Mouse (Mus musculus): ENCODE measurements around the gene Itpr2.

The Itpr2 gene

DNA sequence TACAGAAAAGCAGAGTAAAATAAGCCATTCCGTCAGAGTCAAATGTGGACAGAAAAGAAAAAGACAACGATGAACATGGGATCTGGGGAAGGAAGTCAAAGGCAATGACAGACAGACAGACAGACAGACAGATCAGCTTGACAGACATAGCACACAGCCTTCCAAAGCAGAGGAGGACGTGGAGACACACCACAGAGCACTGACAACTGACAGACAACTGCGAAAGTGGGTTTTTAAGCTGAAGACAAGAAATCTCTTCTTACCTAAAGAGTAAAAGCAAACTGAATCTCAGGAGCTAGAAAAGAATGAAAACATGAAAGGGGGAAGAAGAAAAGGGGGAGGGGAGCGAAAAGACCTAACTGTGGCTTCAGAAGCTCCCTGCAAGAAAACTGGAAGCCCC lies 243.3 kb downstream of the Itpr2 start:
- DNase-seq (ENCODE audit: low spot score), result no peak

DNA sequence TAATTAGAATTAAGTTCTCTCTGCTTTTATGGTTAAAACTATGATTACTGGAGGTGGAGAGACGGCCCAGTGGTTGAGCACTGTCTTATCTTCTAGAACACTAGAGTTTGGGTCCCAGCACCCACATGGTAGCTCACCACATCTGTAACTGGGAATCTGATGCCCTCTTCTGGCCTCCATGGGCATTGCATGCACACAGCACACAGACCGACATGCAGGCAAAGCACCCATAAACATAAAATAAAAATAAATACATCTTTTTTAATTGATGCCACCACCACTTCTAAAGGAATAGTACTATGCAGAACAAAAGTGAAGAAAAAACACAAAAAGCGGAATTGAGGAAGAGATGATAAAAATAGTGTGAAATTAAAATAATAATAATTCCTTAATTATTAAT lies 243.8 kb downstream of the Itpr2 start:
- DNase-seq (ENCODE audit: low spot score), result no peak

DNA sequence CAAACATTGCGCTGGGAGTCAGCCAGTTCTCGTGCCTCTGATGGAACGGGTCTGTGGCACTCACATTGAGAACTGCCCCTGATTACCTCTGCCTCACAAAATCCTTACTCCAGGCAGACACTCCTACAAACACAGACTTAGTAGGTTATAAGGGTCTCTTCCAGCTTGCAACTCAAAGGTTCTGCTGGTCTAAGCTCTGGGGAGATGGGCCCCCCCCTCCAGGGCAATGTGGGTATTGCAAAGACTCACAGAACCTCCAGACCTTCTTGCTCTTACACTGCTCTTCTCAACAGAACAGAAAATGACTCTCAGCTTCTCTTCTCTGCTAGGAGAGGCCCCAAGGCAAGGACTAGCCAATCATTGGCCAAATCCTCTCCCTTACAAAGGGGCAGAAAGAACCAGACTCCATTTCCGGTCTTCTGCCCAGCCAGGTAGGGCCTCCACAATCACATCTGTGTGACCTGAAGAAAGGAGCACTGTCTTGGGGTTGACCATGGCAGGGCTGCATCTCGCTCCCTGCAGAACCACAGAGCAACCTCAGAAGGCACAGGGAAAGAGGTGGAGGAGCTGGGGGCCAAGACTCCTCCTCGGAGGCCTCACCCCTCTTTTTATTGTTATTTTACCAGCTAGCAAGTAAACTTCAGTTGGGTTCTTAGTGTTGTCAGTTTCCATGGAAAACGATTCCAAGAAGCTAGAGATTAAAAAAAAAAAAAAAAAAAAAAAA lies 244.9 kb downstream of the Itpr2 start:
- no peak for DNase-seq (ENCODE audit: low spot score)

DNA sequence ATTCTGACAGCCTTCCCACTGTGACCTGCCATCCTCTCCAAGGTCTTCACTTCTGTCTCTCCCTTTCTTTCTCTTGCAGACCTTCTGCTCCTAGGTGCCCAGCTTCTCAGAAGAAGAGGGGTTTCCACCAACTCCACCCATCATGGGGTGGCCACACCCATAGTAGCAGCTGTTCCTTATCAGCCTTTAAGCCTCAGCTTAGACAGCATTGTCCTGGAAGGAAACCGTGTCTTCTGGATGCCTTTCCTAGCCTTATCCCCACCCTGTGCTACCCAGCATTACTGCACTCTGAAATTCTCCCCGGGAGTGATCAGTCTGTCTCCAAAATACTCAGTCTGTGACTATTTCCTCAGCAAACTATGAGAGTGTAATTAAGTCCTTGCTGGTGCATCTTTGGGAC lies 245.6 kb downstream of the Itpr2 start:
- no peak for DNase-seq (ENCODE audit: low spot score)

DNA sequence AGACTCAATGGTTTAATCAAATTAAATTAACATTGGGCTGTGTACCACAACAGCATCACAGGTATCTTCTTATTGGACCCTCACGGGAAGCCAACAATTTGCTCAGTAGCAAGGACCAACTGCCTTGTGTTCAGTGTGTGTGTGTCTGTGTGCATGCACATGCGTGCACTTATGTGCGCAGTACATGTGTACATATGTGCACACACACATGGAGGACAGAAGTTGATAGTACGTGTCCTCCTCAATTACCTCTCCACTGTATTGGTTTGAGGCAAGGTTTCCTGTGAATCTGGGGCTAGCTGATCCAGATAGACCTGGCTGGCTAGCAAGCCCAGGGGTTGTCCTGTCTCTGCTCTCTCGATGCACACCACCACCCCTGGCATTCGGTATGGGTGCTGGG lies 246.4 kb downstream of the Itpr2 start:
- DNase-seq (ENCODE audit: low spot score), result no peak

DNA sequence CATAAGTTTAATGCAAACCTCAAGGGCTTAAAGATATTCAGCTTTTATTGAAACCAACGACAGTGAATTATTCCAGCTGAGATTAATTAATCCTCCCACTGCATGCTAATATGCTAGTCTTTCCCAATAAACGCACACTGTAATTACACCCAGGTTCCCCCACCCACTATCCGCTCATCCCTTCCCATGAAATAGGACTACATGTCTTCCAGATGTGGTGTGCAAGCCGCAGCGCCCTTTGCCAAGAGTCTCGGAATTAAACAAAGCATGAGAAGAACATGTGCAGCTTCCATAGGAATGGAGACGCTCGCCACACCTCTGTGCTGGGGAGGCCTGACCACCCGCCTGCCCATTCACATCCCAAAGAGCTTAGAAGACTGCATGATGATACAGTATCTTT lies 247.1 kb downstream of the Itpr2 start:
- no peak for DNase-seq (ENCODE audit: low spot score)

DNA sequence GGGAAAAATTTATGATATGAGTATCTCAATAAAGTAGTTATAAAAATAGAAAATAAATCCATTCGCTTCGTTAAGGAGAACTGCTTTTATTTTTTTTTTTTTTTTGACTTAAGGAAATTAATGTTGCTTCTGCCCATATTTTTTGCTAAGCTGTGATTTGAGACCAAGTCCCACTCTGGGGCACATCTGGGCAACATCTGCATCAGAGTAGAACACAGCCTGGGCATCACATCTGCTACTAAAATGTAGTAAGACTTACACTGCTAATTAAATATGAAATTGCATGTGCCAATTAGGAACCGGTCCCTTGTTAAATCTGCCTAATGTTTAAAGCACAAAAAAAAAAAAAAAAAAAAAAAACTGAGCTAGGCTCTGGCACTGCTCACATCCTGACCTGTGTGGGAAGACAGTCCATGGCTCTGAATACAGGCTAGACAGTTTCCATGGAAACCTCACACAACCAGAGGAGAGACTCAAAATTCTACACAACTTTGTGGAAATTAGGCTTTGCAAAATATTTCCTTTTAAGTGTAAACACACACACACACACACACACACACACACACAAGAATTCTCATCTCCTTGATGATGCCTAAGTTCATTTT lies 247.7 kb downstream of the Itpr2 start:
- no peak for DNase-seq (ENCODE audit: low spot score)

DNA sequence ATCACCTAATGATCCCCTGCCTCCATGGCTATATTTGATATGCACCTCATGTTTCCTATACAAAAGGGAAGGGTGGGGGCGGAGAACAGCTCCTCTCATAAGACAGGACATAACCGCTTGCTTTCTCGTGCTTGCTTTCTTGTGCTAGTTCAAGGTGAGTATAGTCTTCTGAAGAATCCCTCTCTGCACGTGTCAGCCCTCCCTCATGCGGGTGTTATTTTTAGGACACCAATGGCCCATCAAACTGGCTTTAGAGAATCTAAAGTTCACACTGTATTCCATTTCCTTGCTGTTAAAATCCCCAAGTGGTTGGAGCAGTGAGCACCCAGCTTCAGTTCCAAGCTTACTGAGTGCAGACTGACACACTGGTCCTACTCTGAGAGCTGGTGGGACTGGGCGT lies 252.9 kb downstream of the Itpr2 start:
- DNase-seq (ENCODE audit: low spot score), result no peak

DNA sequence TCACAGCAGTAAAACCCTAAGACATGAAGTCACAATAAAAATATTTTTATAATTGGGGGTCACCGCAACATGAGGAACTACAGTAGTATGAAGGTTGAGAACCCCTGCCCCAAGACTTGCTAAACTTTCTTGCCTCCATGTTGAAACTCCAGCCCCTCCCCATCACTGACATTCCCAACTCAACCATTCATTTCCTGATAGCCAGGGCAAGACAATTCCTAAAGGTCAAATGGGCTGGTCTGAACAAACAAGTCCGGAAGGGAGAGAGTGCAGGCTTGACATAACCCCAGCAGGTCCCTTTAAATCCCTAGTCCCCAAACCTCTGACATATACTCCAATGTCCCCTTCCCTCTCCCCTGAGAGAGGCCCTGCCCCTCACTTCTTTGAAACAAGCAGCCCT lies 253.7 kb downstream of the Itpr2 start:
- DNase-seq (ENCODE audit: low spot score), result no peak

DNA sequence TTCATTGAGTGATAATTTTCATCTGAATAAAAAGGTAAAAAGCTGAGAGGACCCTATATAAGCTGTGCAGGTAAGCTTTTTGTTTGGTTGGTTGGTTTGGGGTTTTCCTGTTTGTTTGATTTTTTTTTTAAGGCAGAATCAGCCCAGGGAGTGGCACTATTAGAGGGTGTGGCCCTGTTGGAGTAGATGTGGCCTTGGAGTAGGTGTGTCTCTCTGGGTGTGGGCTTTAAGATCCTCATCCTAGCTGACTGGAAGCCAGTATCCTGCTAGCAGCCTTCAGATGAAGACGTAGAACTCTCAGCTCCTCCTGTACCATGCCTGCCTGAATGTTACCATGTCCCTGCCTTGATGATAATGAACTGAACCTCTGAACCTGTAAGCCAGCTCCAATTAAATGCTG lies 254.1 kb downstream of the Itpr2 start:
- DNase-seq (ENCODE audit: low spot score), result no peak

DNA sequence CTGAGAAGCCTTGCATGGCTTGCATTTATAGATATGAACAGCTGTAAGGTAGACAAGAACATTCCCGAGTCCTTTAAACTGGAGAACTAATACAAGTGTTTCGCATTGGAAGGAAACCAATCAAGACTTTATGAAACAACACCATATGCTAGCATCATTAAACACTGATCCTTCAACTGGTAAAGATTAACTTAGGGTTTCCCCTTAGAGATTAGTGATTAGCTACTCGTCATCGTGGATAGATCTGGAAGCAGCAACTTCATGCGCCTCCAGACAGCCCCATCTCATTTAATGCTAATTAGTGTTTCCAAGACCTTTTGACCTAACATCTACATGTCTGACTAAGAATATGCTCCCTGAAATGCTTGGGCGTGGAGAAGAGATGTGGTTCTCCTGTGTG lies 255.7 kb downstream of the Itpr2 start:
- DNase-seq (ENCODE audit: low spot score), result no peak

DNA sequence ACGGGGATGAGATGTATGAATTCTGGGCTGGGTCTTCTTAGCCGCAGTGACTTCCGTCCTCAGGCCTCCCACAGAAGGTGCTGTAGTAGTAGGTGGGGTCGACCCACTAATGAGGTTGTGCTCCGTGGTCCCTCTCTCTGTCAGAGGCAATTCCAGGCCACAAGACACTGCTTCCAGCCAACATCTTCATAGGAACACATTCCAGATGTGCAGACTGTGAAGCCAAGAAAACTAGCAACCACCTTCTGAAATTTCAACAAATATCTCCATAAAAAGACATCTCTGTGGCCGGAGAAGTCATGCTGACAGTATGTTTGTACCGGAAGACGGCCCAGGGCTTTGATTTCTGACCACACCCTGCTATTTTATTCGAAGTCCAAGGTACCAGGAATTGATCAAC lies 256.1 kb downstream of the Itpr2 start:
- no peak for DNase-seq (ENCODE audit: low spot score)

DNA sequence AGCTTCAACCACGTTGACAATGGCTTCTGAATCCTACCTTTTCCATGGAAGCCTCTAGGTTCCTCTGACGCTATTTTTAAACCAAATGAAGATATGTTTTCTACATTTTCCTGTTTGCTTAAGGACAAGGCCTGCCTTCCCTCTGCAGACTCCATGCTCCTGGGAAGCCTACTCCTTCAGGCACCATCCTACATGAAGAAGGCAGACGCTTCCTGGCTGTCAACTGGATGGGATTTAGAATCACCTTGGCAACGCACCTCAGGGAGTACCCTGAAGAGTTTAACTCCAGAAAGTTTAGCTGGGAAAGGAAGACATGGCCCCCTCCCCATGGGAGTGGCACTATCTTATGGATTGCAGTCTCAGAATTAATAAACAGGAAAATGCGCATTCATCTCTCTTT lies 259.0 kb downstream of the Itpr2 start:
- no peak for DNase-seq (ENCODE audit: low spot score)

DNA sequence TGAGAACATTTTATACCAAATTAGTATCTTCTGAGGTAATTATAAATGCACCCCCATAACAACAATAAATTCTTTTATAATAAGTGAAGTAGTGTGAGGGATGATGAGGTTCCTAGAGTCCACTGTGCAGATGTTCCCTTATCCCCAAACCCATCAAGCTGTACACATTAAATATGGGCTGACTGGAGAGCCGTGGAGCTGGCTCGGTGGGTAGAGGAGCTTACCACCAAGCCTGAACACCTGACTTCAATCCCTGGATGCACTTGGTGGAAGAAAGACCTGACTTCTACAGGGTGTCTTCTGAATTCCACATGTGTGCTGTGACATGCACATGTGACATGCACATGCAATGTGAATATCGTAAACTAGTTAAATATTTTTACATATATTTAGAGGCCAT lies 260.7 kb downstream of the Itpr2 start:
- DNase-seq (ENCODE audit: low spot score), result no peak

DNA sequence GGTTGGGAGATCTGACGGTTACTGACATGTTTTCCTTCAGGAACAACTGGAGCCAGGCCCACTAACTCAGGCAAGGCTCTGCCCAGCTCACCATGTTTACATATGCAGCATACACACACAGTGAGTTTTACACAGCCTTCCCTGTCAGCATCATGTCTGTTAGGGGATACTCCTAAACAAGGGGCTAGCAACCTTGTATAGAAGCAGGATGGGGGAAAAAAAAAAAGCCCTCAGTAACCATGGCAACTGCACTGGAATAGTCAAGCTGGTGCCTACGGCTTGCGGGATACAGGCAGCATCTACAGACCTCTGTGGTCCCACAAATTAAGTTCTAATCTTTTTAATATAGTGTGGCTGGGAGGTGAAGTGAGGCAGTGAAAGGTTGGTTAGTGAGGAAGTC lies 266.9 kb downstream of the Itpr2 start:
- no peak for DNase-seq (ENCODE audit: low spot score)

DNA sequence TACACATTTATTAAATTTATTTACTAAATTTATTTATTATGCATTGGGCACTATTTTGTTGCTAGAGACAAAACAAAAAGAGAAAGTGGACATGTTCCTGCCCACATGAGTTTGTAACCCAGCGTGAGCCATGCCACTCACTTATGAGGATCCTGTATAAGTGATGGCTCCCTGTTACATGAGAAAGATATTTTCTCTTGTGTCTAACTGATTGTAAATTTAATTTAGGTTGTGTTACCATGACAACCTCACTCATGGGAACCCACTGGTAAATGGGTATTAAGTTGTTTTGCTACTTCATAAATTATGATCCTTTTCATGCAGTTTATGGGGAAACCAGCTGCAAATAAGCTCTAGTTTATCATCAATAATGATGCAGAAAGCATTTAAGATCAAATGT lies 267.6 kb downstream of the Itpr2 start:
- no peak for DNase-seq (ENCODE audit: low spot score)

DNA sequence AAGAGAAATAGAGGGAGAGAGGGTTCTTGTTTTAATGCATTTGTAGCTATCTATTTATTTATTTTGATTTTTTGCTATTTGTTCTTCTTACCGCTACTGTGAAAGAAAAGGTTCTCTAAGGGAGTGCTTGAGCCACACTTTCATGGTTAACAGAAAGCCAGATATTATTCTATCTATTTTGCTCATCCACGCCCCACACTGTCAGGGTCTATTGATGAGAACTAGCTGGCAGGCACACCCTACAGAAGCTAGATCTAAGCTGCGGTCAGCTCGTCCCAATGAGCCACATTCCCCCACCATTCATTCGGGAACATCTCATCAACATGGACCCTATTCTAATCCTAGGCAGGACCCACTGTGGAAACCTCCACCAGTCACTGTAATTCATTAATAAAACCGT lies 271.1 kb downstream of the Itpr2 start:
- no peak for DNase-seq (ENCODE audit: low spot score)

DNA sequence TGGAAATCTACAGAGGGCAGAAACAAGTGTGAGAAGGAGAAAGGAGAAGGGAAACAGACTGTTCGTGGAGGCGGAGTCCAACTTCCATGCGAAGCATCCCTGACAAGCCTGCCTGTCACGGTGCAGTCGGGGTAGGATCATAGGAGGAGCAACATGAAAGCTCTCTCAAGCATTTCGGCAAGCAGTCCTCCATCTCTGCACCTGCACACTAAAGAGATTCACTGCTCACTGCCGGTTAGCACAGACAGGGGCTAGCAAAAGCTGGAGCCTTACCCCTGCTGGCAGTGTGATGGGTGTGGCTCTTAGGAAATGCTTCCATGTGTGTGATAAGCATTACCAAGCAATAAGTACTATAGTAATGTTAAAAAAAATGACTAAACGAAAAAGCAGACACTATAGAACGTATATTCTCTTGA lies 271.6 kb downstream of the Itpr2 start:
- no peak for DNase-seq (ENCODE audit: low spot score)

DNA sequence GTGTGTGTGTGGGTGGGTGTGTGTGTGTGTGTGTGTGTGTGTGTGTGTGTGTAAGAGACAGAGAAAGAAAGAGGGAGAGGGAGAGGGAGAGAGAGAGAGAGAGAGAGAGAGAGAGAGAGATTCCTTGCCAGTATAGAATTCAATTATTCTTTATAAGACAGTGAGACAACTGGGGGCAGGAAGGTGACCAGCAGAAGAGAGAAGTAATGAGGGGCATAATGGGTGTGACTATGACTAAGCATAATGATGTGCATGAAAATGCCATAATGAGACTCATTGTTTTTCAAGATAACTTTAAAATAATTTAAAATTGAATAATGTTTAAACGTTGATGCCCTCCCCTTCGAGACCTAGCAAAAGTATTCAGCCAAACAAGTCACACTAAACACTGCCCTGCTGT lies 272.1 kb downstream of the Itpr2 start:
- DNase-seq (ENCODE audit: low spot score), result no peak

DNA sequence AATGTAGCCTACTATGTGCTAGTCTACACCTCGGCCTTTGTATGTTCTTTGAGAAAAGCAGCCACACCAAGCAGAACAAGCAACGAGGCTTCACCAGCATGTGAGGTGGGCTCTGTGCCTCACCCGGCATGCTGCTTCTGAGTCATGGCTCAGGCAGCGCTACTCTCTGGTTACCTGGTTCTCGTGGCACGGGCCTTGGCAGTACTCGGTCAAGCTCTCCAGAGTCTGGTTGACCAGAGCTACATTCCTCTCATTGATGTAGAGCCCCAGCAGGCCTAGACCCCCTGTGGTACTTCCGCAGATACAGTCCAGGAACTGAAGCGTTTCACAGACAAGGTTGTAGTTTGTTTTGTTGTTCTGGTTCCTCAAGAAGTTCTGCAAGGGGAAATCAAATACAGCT lies 272.5 kb downstream of the Itpr2 start:
- no peak for DNase-seq (ENCODE audit: low spot score)

DNA sequence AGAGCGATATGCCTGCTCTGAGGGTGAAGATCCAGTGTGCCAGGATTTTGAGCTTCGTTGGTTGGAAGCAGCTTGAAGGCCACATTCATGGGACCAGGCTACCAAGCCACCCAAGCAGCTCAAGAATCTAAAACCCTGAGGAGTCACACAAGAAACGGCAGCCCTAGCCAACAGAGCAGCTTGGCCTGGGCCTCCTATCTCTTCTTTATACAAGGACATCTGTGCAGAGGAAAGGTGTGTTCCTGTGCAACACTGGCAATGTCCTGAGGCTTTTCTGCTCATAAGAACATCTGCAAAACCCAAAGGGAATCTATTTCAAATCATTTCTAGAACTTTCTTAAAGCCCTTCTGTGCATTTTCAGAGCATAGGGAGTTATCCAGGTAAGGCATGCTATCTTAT lies 274.0 kb downstream of the Itpr2 start:
- no peak for DNase-seq (ENCODE audit: low spot score)

DNA sequence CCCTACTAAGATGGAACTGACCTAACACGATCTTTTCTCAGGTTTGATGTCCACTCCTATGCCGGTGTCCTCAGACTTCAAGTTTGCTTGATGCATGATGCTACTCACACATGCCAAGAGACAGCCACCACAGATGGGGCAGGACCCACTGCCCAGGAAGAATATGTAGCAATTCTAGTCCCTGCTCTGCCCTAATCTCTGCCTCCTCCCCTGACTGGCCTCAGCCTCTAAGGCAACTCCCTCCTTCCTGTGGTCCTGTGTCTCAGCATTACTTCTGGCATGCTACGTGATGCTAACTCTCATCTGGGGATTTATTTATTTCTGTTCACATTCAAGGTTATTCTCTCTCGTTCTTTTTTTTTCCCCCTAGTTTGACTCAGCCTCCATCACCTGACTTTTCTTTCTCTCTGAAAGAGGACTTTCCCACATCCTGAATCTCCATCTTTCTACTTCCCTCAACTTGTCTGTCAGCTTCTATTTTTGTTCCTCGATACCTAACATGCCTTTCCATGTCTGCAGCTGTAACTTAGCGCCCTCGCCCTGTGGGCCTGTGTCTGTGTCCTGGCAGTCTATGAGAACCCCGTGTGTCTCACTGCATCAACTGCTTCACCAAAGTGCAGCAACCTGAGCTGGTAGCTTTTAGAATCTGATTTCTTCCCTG lies 279.5 kb downstream of the Itpr2 start:
- DNase-seq (ENCODE audit: low spot score), result no peak
